Mouse (Mus musculus): ENCODE results near the gene Gm2a. TPM values are rescaled to one million over a fixed set of nuclear protein-coding genes. Genes with fewer than 3 reads are reported as not detected.

Gm2a gene
- polyA plus RNA-seq, 1 experiment from 2014 or later, result 32.7 TPM

GRCm38 (mm10) chr11:55134871-55135270 lies 37.0 kb downstream of the Gm2a start:
- Histone ChIP-seq H3K4me1 (0 out of 2 replicates have a peak, but pooled peaks cover 2% of the 10 kb centered on the region), H3K36me3 (no peaks in the 10 kb centered on the region), H3K4me3 (replicated peaks) (no peak overlapping the region), H3K27me3 (no peaks in the 10 kb centered on the region), H3K27ac (no peak overlapping the region), H3K9me3 (replicated peaks) (no peaks in the 10 kb centered on the region), H3K4me2 (no peak overlapping the region), H3K9ac (no peak overlapping the region)
- 87% methylated on average over 5 of the region's 5 CpGs for WGBS
- ATAC-seq (replicated peaks; ENCODE audit: low FRiP score), result no peak

- Histone ChIP-seq H3K27me3 (no peaks in the 10 kb centered on the region), H3K27ac (no peak overlapping the region), H3K4me3 (replicated peaks) (no peak overlapping the region), H3K4me1 (0 out of 2 replicates have a peak, but pooled peaks cover 4% of the 10 kb centered on the region), H3K9me3 (replicated peaks) (no peaks in the 10 kb centered on the region), H3K36me3 (no peaks in the 10 kb centered on the region), H3K4me2 (no peak overlapping the region), H3K9ac (no peak overlapping the region)
- WGBS, result 81% methylated on average over 15 of the region's 15 CpGs
- ATAC-seq (replicated peaks; ENCODE audit: low FRiP score), result no peak
These were observed 39.0 kb downstream of the Gm2a start for GRCm38 (mm10) chr11:55136770-55137547.

- Histone ChIP-seq H3K27me3 (no peaks in the 10 kb centered on the region), H3K4me1 (0 out of 2 replicates have a peak, but pooled peaks cover 4% of the 10 kb centered on the region), H3K27ac (no peak overlapping the region), H3K4me2 (no peak overlapping the region), H3K9ac (no peak overlapping the region), H3K4me3 (replicated peaks) (no peak overlapping the region), H3K36me3 (no peaks in the 10 kb centered on the region), H3K9me3 (replicated peaks) (no peaks in the 10 kb centered on the region)
- ATAC-seq (replicated peaks; ENCODE audit: low FRiP score), result no peak
These were observed 39.7 kb downstream of the Gm2a start for GRCm38 (mm10) chr11:55137646-55138045.

GRCm38 (mm10) chr11:55141502-55141901 lies 43.6 kb downstream of the Gm2a start:
- no peak overlapping the region for H3K4me2 ChIP-seq
- 0 out of 2 replicates have a peak, but pooled peaks cover 2% of the 10 kb centered on the region for H3K9me3 ChIP-seq (replicated peaks)
- H3K27me3 ChIP-seq, result no peaks in the 10 kb centered on the region
- 83% methylated on average over 4 of the region's 4 CpGs for WGBS
- 0 out of 2 replicates have a peak, but pooled peaks cover 4% of the 10 kb centered on the region for H3K4me1 ChIP-seq
- H3K4me3 ChIP-seq (replicated peaks), result no peak overlapping the region
- no peaks in the 10 kb centered on the region for H3K36me3 ChIP-seq
- H3K9ac ChIP-seq, result no peak overlapping the region
- ATAC-seq (replicated peaks; ENCODE audit: low FRiP score), result no peak
- H3K27ac ChIP-seq, result no peak overlapping the region

- 68% methylated on average over 5 of the region's 5 CpGs for WGBS
- 0 out of 2 replicates have a peak, but pooled peaks cover 2% of the 10 kb centered on the region for H3K9me3 ChIP-seq (replicated peaks)
- H3K27me3 ChIP-seq, result no peaks in the 10 kb centered on the region
- no peak overlapping the region for H3K4me3 ChIP-seq (replicated peaks)
- ATAC-seq (replicated peaks; ENCODE audit: low FRiP score), result no peak
- no peak overlapping the region for H3K27ac ChIP-seq
- H3K36me3 ChIP-seq, result no peaks in the 10 kb centered on the region
- H3K4me2 ChIP-seq, result no peak overlapping the region
- H3K9ac ChIP-seq, result no peak overlapping the region
- 0 out of 2 replicates have a peak, but pooled peaks cover 4% of the 10 kb centered on the region for H3K4me1 ChIP-seq
These were observed 46.1 kb downstream of the Gm2a start for GRCm38 (mm10) chr11:55144011-55144410.

GRCm38 (mm10) chr11:55146855-55147254 lies 48.9 kb downstream of the Gm2a start:
- Histone ChIP-seq H3K27ac (no peak overlapping the region), H3K4me1 (no peaks in the 10 kb centered on the region), H3K4me2 (no peak overlapping the region), H3K36me3 (no peaks in the 10 kb centered on the region), H3K9me3 (replicated peaks) (0 out of 2 replicates have a peak, but pooled peaks cover 2% of the 10 kb centered on the region), H3K9ac (no peak overlapping the region), H3K27me3 (no peaks in the 10 kb centered on the region), H3K4me3 (replicated peaks) (no peak overlapping the region)
- no peak for ATAC-seq (replicated peaks; ENCODE audit: low FRiP score)
- 75% methylated on average over 1 of the region's 1 CpGs for WGBS

GRCm38 (mm10) chr11:55147423-55147822 lies 49.5 kb downstream of the Gm2a start:
- 57% methylated on average over 6 of the region's 6 CpGs for WGBS

GRCm38 (mm10) chr11:55148461-55148860 lies 50.5 kb downstream of the Gm2a start:
- 75% methylated on average over 4 of the region's 4 CpGs for WGBS
- Histone ChIP-seq H3K4me1 (no peaks in the 10 kb centered on the region), H3K27ac (no peak overlapping the region), H3K4me3 (replicated peaks) (no peak overlapping the region), H3K36me3 (no peaks in the 10 kb centered on the region), H3K9me3 (replicated peaks) (0 out of 2 replicates have a peak, but pooled peaks cover 2% of the 10 kb centered on the region), H3K27me3 (no peaks in the 10 kb centered on the region), H3K9ac (no peak overlapping the region), H3K4me2 (no peak overlapping the region)
- no peak for ATAC-seq (replicated peaks; ENCODE audit: low FRiP score)

More at GRCm38 (mm10) chr11:55147423-55147822, 49.5 kb downstream of the Gm2a start:
- Histone ChIP-seq H3K9me3 (replicated peaks) (0 out of 2 replicates have a peak, but pooled peaks cover 2% of the 10 kb centered on the region), H3K4me3 (replicated peaks) (no peak overlapping the region), H3K36me3 (no peaks in the 10 kb centered on the region), H3K4me1 (no peaks in the 10 kb centered on the region), H3K9ac (no peak overlapping the region), H3K27me3 (no peaks in the 10 kb centered on the region), H3K27ac (no peak overlapping the region), H3K4me2 (no peak overlapping the region)
- no peak for ATAC-seq (replicated peaks; ENCODE audit: low FRiP score)

GRCm38 (mm10) chr11:55151608-55152007 lies 53.7 kb downstream of the Gm2a start, which contains the start of gene Slc36a3:
Gene Slc36a3 (minus strand): TSS chr11:55151708.
- no peak for ATAC-seq (replicated peaks; ENCODE audit: low FRiP score)
- Histone ChIP-seq H3K4me1 (no peaks in the 10 kb centered on the region), H3K4me3 (replicated peaks) (no peak within 1 kb of the TSS), H3K36me3 (no peaks in the 10 kb centered on the region), H3K27ac (no peak within 1 kb of the TSS), H3K9ac (no peak within 1 kb of the TSS), H3K9me3 (replicated peaks) (no peaks in the 10 kb centered on the region), H3K27me3 (no peaks in the 10 kb centered on the region), H3K4me2 (no peak within 1 kb of the TSS)
- WGBS, result 71% methylated on average over 3 of the region's 3 CpGs

- H3K4me2 ChIP-seq, result no peak overlapping the region
- 37% methylated on average over 3 of the region's 3 CpGs for WGBS
These were observed 56.6 kb downstream of the Gm2a start for GRCm38 (mm10) chr11:55154398-55155069.

GRCm38 (mm10) chr11:55155070-55155421 lies 57.1 kb downstream of the Gm2a start:
- H3K27me3 ChIP-seq, result no peaks in the 10 kb centered on the region
- H3K9ac ChIP-seq, result no peak overlapping the region
- no peaks in the 10 kb centered on the region for H3K4me1 ChIP-seq
- no peak overlapping the region for H3K4me2 ChIP-seq
- WGBS, result 42% methylated on average over 6 of the region's 6 CpGs
- H3K27ac ChIP-seq, result no peak overlapping the region
- H3K4me3 ChIP-seq (replicated peaks), result no peak overlapping the region
- ATAC-seq (replicated peaks; ENCODE audit: low FRiP score), result 0 out of 2 replicates have a peak, but pooled peaks have one; percentile 15
- H3K36me3 ChIP-seq, result no peaks in the 10 kb centered on the region
- no peaks in the 10 kb centered on the region for H3K9me3 ChIP-seq (replicated peaks)

More at GRCm38 (mm10) chr11:55154398-55155069, 56.6 kb downstream of the Gm2a start:
- no peaks in the 10 kb centered on the region for H3K27me3 ChIP-seq
- no peak overlapping the region for H3K27ac ChIP-seq
- H3K36me3 ChIP-seq, result no peaks in the 10 kb centered on the region
- H3K4me1 ChIP-seq, result no peaks in the 10 kb centered on the region
- H3K9ac ChIP-seq, result no peak overlapping the region
- no peaks in the 10 kb centered on the region for H3K9me3 ChIP-seq (replicated peaks)
- no peak for ATAC-seq (replicated peaks; ENCODE audit: low FRiP score)
- H3K4me3 ChIP-seq (replicated peaks), result no peak overlapping the region

- no peak overlapping the region for H3K27ac ChIP-seq
- no peaks in the 10 kb centered on the region for H3K4me1 ChIP-seq
- 50% methylated on average over 13 of the region's 13 CpGs for WGBS
- no peak overlapping the region for H3K4me3 ChIP-seq (replicated peaks)
- no peaks in the 10 kb centered on the region for H3K36me3 ChIP-seq
- no peak overlapping the region for H3K4me2 ChIP-seq
- peak; percentile 64 for ATAC-seq (replicated peaks; ENCODE audit: low FRiP score)
- no peak overlapping the region for H3K9ac ChIP-seq
- no peaks in the 10 kb centered on the region for H3K9me3 ChIP-seq (replicated peaks)
- H3K27me3 ChIP-seq, result no peaks in the 10 kb centered on the region
These were observed 61.0 kb downstream of the Gm2a start for GRCm38 (mm10) chr11:55158785-55159359.

Data from kidney, embryonic 15.5 days (tissue).